Mouse (Mus musculus): ENCODE results near the gene Gm11567.
A peak's percentile ranks its signal among the peaks of the same experiment; 100 is the strongest.
"Not testable (repeated sequence)": the region's sequence is repeated elsewhere in the genome, so short reads cannot be mapped to it uniquely, and the experiment has no call there.

Gene Gm11567

DNA sequence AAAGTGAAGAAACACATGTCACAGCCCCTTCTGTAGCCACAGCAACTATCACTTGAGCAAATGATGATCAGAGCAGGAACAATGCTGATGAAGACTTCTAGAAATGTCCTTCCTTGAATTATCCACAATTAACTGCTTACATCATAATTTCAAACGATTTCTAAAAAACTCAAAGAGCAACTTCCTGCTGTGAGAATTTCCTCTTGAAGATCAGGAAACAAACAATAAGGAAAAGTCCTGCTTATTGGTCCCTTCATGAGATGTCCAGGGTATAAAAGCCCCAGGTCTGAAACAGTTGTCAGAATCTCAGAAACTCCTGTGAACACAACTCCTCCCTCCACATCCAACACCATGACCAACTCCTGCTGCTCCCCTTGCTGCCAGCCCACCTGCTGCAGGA is at the start of gene Gm11567:
Gene Gm11567, plus strand, starts transcription at position 301 of the 400 bp plus-strand sequence.
- not testable (repeated sequence) for DNase-seq (ENCODE audit: low read depth)

- DNase-seq (ENCODE audit: low read depth), result no peak
These were observed 41.0 kb upstream of the Gm11567 start, which contains the start of gene 2300003K06Rik for GRCm38 (mm10) chr11:99837966-99838365. 2300003K06Rik (minus strand) TSS chr11:99838066.

DNA sequence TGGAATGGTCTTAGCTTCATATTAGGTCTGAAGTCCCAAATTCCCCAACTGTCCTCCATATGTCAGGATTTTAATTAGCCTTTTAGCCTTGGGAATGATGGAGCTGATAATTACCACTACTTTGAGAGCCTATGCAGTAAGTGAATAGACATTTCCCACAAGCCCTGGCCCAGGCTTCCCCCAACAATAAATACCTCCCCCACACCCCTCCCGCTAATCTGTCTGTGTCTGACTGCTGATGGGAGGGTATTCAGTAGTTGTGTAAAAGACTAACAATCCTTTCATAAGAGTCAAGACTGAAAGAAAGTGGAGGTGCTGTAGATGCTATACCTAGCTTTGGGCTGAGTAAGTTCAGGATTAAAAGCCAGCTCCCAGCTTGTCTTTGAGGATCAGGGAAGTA is 36.8 kb upstream of the Gm11567 start:
- DNase-seq (ENCODE audit: low read depth), result no peak

GRCm38 (mm10) chr11:99846746-99847145 is 32.2 kb upstream of the Gm11567 start:
- DNase-seq (ENCODE audit: low read depth), result no peak

GRCm38 (mm10) chr11:99851508-99851907 is 27.5 kb upstream of the Gm11567 start, which contains the start of gene Krtap4-16:
Krtap4-16 (minus strand) TSS chr11:99851608.
- DNase-seq (ENCODE audit: low read depth), result no peak

DNA sequence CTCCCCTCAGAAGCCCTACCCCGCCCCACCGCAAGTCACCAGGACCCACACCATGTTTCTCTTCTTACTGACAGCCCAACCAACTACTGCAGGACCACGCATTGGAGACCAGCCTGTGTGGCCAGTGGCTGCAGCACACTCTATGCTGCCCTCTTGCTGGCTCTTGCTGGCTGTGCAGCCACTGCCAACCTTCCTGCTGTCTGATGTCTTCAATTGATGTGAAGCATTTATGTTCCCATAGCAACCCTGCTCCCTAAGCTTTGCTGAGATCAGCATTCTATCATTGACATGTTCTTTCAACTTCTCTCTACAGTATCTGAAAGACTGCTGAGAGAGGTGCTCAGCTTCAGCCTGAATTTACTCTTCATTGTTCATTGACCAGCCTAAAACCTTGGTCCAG is 24.9 kb upstream of the Gm11567 start:
- DNase-seq (ENCODE audit: low read depth), result peak; percentile 19

- DNase-seq (ENCODE audit: low read depth), result no peak
These were observed 21.4 kb upstream of the Gm11567 start, which contains the start of gene Gm11568 for GRCm38 (mm10) chr11:99857617-99858016. Gm11568 (plus strand) TSS chr11:99857917.

DNA sequence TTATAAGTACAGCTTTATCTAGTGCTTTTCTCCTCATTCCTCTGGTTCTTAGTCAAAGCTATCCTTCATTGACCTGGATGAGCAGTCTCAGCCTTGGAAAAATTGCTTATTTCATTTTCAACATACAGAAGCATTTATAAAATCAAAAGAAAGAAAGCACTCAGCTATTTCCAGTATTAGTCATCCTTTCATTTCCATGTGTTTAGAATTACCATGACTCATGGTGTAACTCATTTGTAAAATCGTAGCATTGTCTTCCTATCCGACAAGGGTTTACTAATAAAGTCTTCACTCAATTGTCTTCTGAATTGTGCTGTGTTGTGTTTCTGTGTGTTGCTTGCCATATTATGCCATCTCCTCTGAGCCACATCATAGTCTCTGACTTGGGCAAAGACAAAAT is 20.2 kb upstream of the Gm11567 start:
- DNase-seq (ENCODE audit: low read depth), result peak; percentile 41

DNA sequence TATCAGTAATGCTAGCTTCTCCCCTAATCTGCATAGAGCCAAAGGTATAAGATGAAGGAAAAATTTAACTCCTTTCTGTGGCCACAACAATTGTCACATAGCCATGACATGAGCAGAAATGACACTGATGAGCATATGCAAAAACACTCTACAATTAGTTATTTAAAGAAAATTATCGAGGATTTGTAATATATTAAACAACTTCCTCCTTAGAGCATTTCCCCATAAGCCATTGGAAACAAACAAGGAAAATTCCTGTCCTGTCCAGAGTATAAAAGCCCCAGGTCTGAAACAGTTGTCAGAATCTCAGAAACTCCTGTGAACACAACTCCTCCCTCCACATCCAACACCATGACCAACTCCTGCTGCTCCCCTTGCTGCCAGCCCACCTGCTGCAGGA is 14.8 kb upstream of the Gm11567 start, which contains the start of gene Gm11559:
Gene Gm11559, plus strand, starts transcription at position 301 of the 400 bp plus-strand sequence.
- not testable (repeated sequence) for DNase-seq (ENCODE audit: low read depth)

DNA sequence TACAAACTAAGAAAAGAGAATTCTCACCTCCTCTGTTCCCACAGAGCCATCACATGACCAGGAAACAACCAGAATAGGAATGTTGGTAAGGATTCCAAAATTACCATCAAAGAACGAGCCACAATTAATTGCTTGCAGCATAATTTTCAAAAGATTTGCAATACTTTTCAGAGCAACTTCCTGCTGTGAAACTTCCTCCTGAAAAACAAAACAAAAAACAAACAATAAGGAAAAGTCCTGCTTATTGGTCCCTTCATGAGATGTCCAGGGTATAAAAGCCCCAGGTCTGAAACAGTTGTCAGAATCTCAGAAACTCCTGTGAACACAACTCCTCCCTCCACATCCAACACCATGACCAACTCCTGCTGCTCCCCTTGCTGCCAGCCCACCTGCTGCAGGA is 5.9 kb upstream of the Gm11567 start, which contains the start of gene Krtap9-1:
Gene Krtap9-1, plus strand, starts transcription at position 301 of the 400 bp plus-strand sequence.
- not testable (repeated sequence) for DNase-seq (ENCODE audit: low read depth)

DNA sequence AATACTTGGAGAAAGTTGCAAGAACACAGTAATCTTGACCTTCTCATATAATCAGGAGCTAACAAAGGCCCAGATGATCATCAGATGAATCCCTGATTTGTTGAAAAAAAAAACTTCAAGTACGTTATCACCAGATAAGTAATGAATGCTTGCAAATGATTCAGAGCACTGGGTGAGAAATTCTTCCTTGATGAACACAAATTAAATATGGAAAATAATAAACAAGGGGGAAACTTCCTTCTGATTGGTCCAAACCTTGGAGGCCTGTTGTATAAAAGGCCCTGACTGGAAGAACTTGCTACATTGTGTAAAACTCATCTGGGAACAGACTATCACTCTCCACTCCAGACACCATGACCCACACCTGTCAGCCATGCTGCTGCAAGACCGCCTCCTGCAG is 28.6 kb downstream of the Gm11567 start, which contains the start of gene Krtap31-1:
Gene Krtap31-1, plus strand, starts transcription at position 301 of the 400 bp plus-strand sequence.
- no peak for DNase-seq (ENCODE audit: low read depth)

- DNase-seq (ENCODE audit: low read depth), result no peak
These were observed 35.5 kb downstream of the Gm11567 start, which contains the start of gene Gm11565 for GRCm38 (mm10) chr11:99914451-99914850. Gm11565 (plus strand) TSS chr11:99914751.

All from NIH3T3 (cell line).